Mouse (Mus musculus): ENCODE results near the gene Barx2. TPM values are rescaled to one million over a fixed set of nuclear protein-coding genes. Genes with fewer than 3 reads are reported as not detected.
"Not testable (repeated sequence)": the region's sequence is repeated elsewhere in the genome, so short reads cannot be mapped to it uniquely, and the experiment has no call there.

Barx2 gene
- not detected in 2 replicates for polyA plus RNA-seq (2012; ENCODE audit: insufficient read depth, insufficient read length, low replicate concordance, missing spikeins)

- H3K4me3 ChIP-seq (ENCODE audit: insufficient read depth, low read depth, low read length), result peak within 1 kb of the TSS; percentile 38
- peaks cover 24% of the 10 kb centered on the region for H3K4me1 ChIP-seq (ENCODE audit: control insufficient read depth, insufficient read depth, low read length)
- TF ChIP-seq CTCF (IDR thresholded peaks at IDR 0.05; ENCODE audit: insufficient read depth, low read depth, low read length) (peak; percentile 48; the same call in 1 of the 2 replicates), POLR2A (IDR thresholded peaks at IDR 0.05; ENCODE audit: insufficient read depth, low read depth, low read length) (no peak)
- H3K27ac ChIP-seq (ENCODE audit: insufficient read depth, low read depth, low read length), result no peak within 1 kb of the TSS
- WGBS, result under 1% methylated on average over 81 of the region's 81 CpGs
These were observed at the start of gene Barx2 for GRCm38 (mm10) chr9:31912921-31913738. Gene Barx2 (minus strand): TSS chr9:31913462.

- no peak overlapping the region for H3K27ac ChIP-seq (ENCODE audit: insufficient read depth, low read depth, low read length)
- H3K4me3 ChIP-seq (ENCODE audit: insufficient read depth, low read depth, low read length), result no peak overlapping the region
- H3K4me1 ChIP-seq (ENCODE audit: control insufficient read depth, insufficient read depth, low read length), result no peaks in the 10 kb centered on the region
- no peak for TF ChIP-seq CTCF (IDR thresholded peaks at IDR 0.05; ENCODE audit: insufficient read depth, low read depth, low read length)
- 9% methylated on average over 1 of the region's 1 CpGs for WGBS
These were observed 49.0 kb upstream of the Barx2 start for GRCm38 (mm10) chr9:31962265-31962664.

- Histone ChIP-seq H3K27ac (ENCODE audit: insufficient read depth, low read depth, low read length) (no peak overlapping the region), H3K4me1 (ENCODE audit: control insufficient read depth, insufficient read depth, low read length) (no peaks in the 10 kb centered on the region), H3K4me3 (ENCODE audit: insufficient read depth, low read depth, low read length) (no peak overlapping the region)
- TF ChIP-seq CTCF (IDR thresholded peaks at IDR 0.05; ENCODE audit: insufficient read depth, low read depth, low read length) (no peak), POLR2A (IDR thresholded peaks at IDR 0.05; ENCODE audit: insufficient read depth, low read depth, low read length) (no peak)
- 65% methylated on average over 2 of the region's 2 CpGs for WGBS
These were observed 47.2 kb upstream of the Barx2 start for GRCm38 (mm10) chr9:31960488-31960887.

GRCm38 (mm10) chr9:31958120-31958519 lies 44.9 kb upstream of the Barx2 start:
- Histone ChIP-seq H3K4me1 (ENCODE audit: control insufficient read depth, insufficient read depth, low read length) (no peaks in the 10 kb centered on the region), H3K4me3 (ENCODE audit: insufficient read depth, low read depth, low read length) (no peak overlapping the region), H3K27ac (ENCODE audit: insufficient read depth, low read depth, low read length) (no peak overlapping the region)
- TF ChIP-seq POLR2A (IDR thresholded peaks at IDR 0.05; ENCODE audit: insufficient read depth, low read depth, low read length) (no peak), CTCF (IDR thresholded peaks at IDR 0.05; ENCODE audit: insufficient read depth, low read depth, low read length) (no peak)

- Histone ChIP-seq H3K27ac (ENCODE audit: insufficient read depth, low read depth, low read length) (no peak overlapping the region), H3K4me3 (ENCODE audit: insufficient read depth, low read depth, low read length) (no peak overlapping the region), H3K4me1 (ENCODE audit: control insufficient read depth, insufficient read depth, low read length) (no peaks in the 10 kb centered on the region)
- no peak for TF ChIP-seq POLR2A (IDR thresholded peaks at IDR 0.05; ENCODE audit: insufficient read depth, low read depth, low read length)
- TF ChIP-seq CTCF (IDR thresholded peaks at IDR 0.05; ENCODE audit: insufficient read depth, low read depth, low read length), result no peak
- WGBS, result 87% methylated on average over 5 of the region's 5 CpGs
These were observed 37.2 kb upstream of the Barx2 start for GRCm38 (mm10) chr9:31950506-31950905.

GRCm38 (mm10) chr9:31949031-31949430 lies 35.8 kb upstream of the Barx2 start:
- WGBS, result 90% methylated on average over 5 of the region's 5 CpGs
- TF ChIP-seq CTCF (IDR thresholded peaks at IDR 0.05; ENCODE audit: insufficient read depth, low read depth, low read length), result no peak
- no peak for TF ChIP-seq POLR2A (IDR thresholded peaks at IDR 0.05; ENCODE audit: insufficient read depth, low read depth, low read length)
- Histone ChIP-seq H3K4me3 (ENCODE audit: insufficient read depth, low read depth, low read length) (no peak overlapping the region), H3K27ac (ENCODE audit: insufficient read depth, low read depth, low read length) (no peak overlapping the region), H3K4me1 (ENCODE audit: control insufficient read depth, insufficient read depth, low read length) (no peaks in the 10 kb centered on the region)

- no peak overlapping the region for H3K27ac ChIP-seq (ENCODE audit: insufficient read depth, low read depth, low read length)
- no peaks in the 10 kb centered on the region for H3K4me1 ChIP-seq (ENCODE audit: control insufficient read depth, insufficient read depth, low read length)
- TF ChIP-seq CTCF (IDR thresholded peaks at IDR 0.05; ENCODE audit: insufficient read depth, low read depth, low read length) (no peak), POLR2A (IDR thresholded peaks at IDR 0.05; ENCODE audit: insufficient read depth, low read depth, low read length) (no peak)
- no peak overlapping the region for H3K4me3 ChIP-seq (ENCODE audit: insufficient read depth, low read depth, low read length)
- 56% methylated on average over 10 of the region's 10 CpGs for WGBS
These were observed 33.8 kb upstream of the Barx2 start for GRCm38 (mm10) chr9:31947051-31947450.

- Histone ChIP-seq H3K4me3 (ENCODE audit: insufficient read depth, low read depth, low read length) (no peak overlapping the region), H3K27ac (ENCODE audit: insufficient read depth, low read depth, low read length) (no peak overlapping the region), H3K4me1 (ENCODE audit: control insufficient read depth, insufficient read depth, low read length) (no peaks in the 10 kb centered on the region)
- 38% methylated on average over 1 of the region's 1 CpGs for WGBS
- no peak for TF ChIP-seq POLR2A (IDR thresholded peaks at IDR 0.05; ENCODE audit: insufficient read depth, low read depth, low read length)
- no peak for TF ChIP-seq CTCF (IDR thresholded peaks at IDR 0.05; ENCODE audit: insufficient read depth, low read depth, low read length)
These were observed 29.1 kb upstream of the Barx2 start for GRCm38 (mm10) chr9:31942334-31942733.

- H3K27ac ChIP-seq (ENCODE audit: insufficient read depth, low read depth, low read length); H3K4me1 ChIP-seq (ENCODE audit: control insufficient read depth, insufficient read depth, low read length); H3K4me3 ChIP-seq (ENCODE audit: insufficient read depth, low read depth, low read length): not testable (repeated sequence)
- 92% methylated on average over 15 of the region's 16 CpGs for WGBS
These were observed 23.2 kb upstream of the Barx2 start for GRCm38 (mm10) chr9:31936486-31936885.

Measured in olfactory bulb, adult 2 months (tissue).